Mouse (Mus musculus): ENCODE measurements around the gene Cd200r4.

Gene Cd200r4

DNA sequence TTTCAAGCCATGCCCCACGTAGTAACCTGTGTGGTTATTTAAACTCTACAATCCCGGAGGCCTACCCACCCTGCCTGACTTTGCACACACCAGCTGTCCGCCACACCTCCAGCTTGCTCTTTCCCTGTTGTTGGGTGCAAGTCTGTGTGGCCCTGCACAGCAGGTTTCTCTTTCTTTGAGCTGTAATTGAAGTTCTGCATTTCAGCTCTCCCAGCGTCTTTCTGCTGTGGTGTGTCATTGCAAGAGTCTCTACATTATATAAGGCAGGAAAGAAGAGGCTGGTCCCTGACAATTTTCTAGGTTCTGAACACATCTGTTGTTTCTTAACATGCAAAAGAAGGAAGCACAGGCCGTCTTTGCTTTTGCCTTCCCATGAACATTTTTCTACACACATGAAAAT is 65.1 kb downstream of the Cd200r4 start:
- DNase-seq (ENCODE audit: low spot score), result no peak

DNA sequence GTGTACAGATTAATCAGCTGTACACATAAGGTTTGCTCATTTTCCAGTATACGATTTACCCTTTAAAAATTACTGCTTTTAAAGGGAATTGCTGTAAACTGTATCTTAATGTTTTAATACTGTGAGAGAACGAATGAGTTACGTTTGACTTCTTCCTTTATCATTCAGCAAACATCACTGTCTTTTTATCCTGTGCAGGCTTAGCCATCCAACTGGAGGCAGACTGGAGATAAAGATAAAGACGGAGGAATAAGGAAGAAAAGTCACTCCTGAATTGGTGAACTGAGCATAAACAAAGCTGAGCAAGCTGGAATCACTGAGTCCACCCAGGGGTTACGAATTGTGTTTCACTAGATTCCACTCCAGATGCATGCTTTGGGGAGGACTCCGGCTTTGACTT is 66.1 kb downstream of the Cd200r4 start:
- no peak for DNase-seq (ENCODE audit: low spot score)
